Mouse (Mus musculus) MEL (cell line): ENCODE results near the gene Map2k5. TPM values are rescaled to one million over a fixed set of nuclear protein-coding genes. Genes with fewer than 3 reads are reported as not detected.

Experiments used
- DNase-seq: peaks from one replicate; pipeline ENCODE4 v3.0.0; 2011; ENCODE audit warnings: low read depth, low spot score
- H3K27ac ChIP-seq: 2 replicates; pipeline ENCODE4 v1.5.1; 2012; ENCODE audit warnings: low read depth, mild to moderate bottlenecking, control low read depth, low read length, moderate library complexity; ENCODE audit not compliant: control insufficient read depth
- H3K27me3 ChIP-seq, 2 experiments: fragments of 150-350 bp in 1 of 2; sonication (generic) in 1 of 2; 2 replicates each; pipeline ENCODE4 v1.6.1; 2012; ENCODE audit warnings: low read length in 2 of 2, mild to moderate bottlenecking in 2 of 2, improper control_type of control experiment in 1 of 2, moderate library complexity in 1 of 2; ENCODE audit not compliant: insufficient read depth in 2 of 2, control insufficient read depth in 1 of 2
- H3K36me3 ChIP-seq, 2 experiments: 2 replicates each; pipeline ENCODE4 v1.6.1; 2012 to 2014; ENCODE audit warnings: low read length in 2 of 2, improper control_type of control experiment in 1 of 2, inconsistent platforms in 1 of 2, mild to moderate bottlenecking in 1 of 2; ENCODE audit not compliant: insufficient read depth in 2 of 2, control insufficient read depth in 1 of 2
- H3K4me1 ChIP-seq, 2 experiments: fragments of 150-350 bp in 1 of 2; sonication (generic) in 1 of 2; 2 replicates each; pipeline ENCODE4 v1.6.1; 2012; ENCODE audit warnings: low read length in 2 of 2, improper control_type of control experiment in 1 of 2, mild to moderate bottlenecking in 1 of 2; ENCODE audit not compliant: insufficient read depth in 2 of 2, control insufficient read depth in 1 of 2
- H3K4me3 ChIP-seq, 2 experiments: fragments of 150-350 bp in 1 of 2; sonication (generic) in 1 of 2; 2 replicates each; pipeline ENCODE4 v1.5.1; 2012; ENCODE audit warnings: low read depth in 2 of 2, low read length in 2 of 2, mild to moderate bottlenecking in 2 of 2, moderate library complexity in 2 of 2, control low read depth in 1 of 2, improper control_type of control experiment in 1 of 2; ENCODE audit not compliant: control insufficient read depth in 1 of 2, insufficient read depth in 1 of 2
- H3K79me2 ChIP-seq: 2 replicates; pipeline ENCODE4 v1.6.1; 2012; ENCODE audit warnings: mild to moderate bottlenecking, low read length, moderate library complexity; ENCODE audit not compliant: control insufficient read depth, poor library complexity, insufficient read depth
- H3K9ac ChIP-seq: 2 replicates; pipeline ENCODE4 v1.6.1; 2012; ENCODE audit warnings: low read depth, mild to moderate bottlenecking, control low read depth, low read length, moderate library complexity; ENCODE audit not compliant: control insufficient read depth, poor library complexity, severe bottlenecking
- H3K9me3 ChIP-seq: fragments of 150-350 bp; sonication (generic); replicated peaks from 2 replicates; pipeline ENCODE4 v1.6.1; 2012; ENCODE audit warnings: mild to moderate bottlenecking, low read length, improper control_type of control experiment, moderate library complexity; ENCODE audit not compliant: insufficient read depth
- BHLHE40 ChIP-seq: IDR thresholded peaks from 2 replicates; pipeline ENCODE4 v1.6.1; 2012; ENCODE audit warnings: low read depth, mild to moderate bottlenecking, inconsistent platforms, low read length, improper control_type of control experiment, borderline replicate concordance
- CHD1 ChIP-seq: IDR thresholded peaks from 2 replicates; pipeline ENCODE4 v1.6.1; 2012; ENCODE audit warnings: low read depth, mild to moderate bottlenecking, inconsistent platforms, low read length, improper control_type of control experiment
- CHD2 ChIP-seq: IDR thresholded peaks from 2 replicates; pipeline ENCODE4 v1.6.1; 2011; ENCODE audit warnings: low read length, improper control_type of control experiment
- EP300 ChIP-seq, 2 experiments: IDR thresholded peaks; 2 replicates each; pipeline ENCODE4 v1.6.1; 2011; ENCODE audit warnings: improper control_type of control experiment in 2 of 2, low read length in 2 of 2, low read depth in 1 of 2, mild to moderate bottlenecking in 1 of 2
- GATA1 ChIP-seq: IDR thresholded peaks from 2 replicates; pipeline ENCODE4 v1.6.1; 2011; ENCODE audit warnings: low read depth, low read length, improper control_type of control experiment
- HCFC1 ChIP-seq: IDR thresholded peaks from 2 replicates; pipeline ENCODE4 v1.6.1; 2012; ENCODE audit warnings: low read depth, mild to moderate bottlenecking, inconsistent platforms, low read length, improper control_type of control experiment, moderate library complexity
- JUND ChIP-seq: IDR thresholded peaks from 2 replicates; pipeline ENCODE4 v1.6.1; 2011; ENCODE audit warnings: low read depth, mild to moderate bottlenecking, improper control_type of control experiment, low read length
- MAX ChIP-seq: IDR thresholded peaks from 2 replicates; pipeline ENCODE4 v1.6.1; 2011; ENCODE audit warnings: low read length, improper control_type of control experiment
- MEF2A ChIP-seq: IDR thresholded peaks from 2 replicates; pipeline ENCODE4 v1.6.1; 2014; ENCODE audit warnings: low read depth, mild to moderate bottlenecking, inconsistent platforms, low read length, improper control_type of control experiment; ENCODE audit not compliant: poor library complexity, insufficient replicate concordance, severe bottlenecking; ENCODE audit errors: extremely low read depth
- MYC ChIP-seq: IDR thresholded peaks from 2 replicates; pipeline ENCODE4 v1.6.1; 2011; ENCODE audit warnings: low read depth, mild to moderate bottlenecking, low read length, improper control_type of control experiment, moderate library complexity
- POLR2AphosphoS5 ChIP-seq: IDR thresholded peaks from 2 replicates; pipeline ENCODE4 v1.6.1; 2012; ENCODE audit warnings: low read depth, borderline replicate concordance, mild to moderate bottlenecking, inconsistent platforms, low read length, moderate library complexity, mixed read lengths
- TAL1 ChIP-seq: IDR thresholded peaks from 2 replicates; pipeline ENCODE4 v1.6.1; 2012; ENCODE audit warnings: mild to moderate bottlenecking, inconsistent platforms, low read length, moderate library complexity, mixed read lengths
- TBP ChIP-seq: IDR thresholded peaks from 2 replicates; pipeline ENCODE4 v1.8.0; 2011; ENCODE audit warnings: low read depth, low read length, improper control_type of control experiment
- TCF12 ChIP-seq: IDR thresholded peaks from 2 replicates; pipeline ENCODE4 v1.6.1; 2014; ENCODE audit warnings: low read depth, mild to moderate bottlenecking, inconsistent platforms, low read length, improper control_type of control experiment, moderate library complexity
- ZKSCAN1 ChIP-seq: IDR thresholded peaks from 2 replicates; pipeline ENCODE4 v1.6.1; 2012; ENCODE audit warnings: low read depth, mild to moderate bottlenecking, inconsistent platforms, low read length, improper control_type of control experiment, moderate library complexity
- ZMIZ1 ChIP-seq: IDR thresholded peaks from 2 replicates; pipeline ENCODE4 v1.6.1; 2012; ENCODE audit warnings: low read depth, mild to moderate bottlenecking, inconsistent platforms, low read length, improper control_type of control experiment, moderate library complexity
- polyA plus RNA-seq, 2 experiments: library from polyadenylated mRNA; stranded (reverse) in 1 of 2; unstranded in 1 of 2; fragments of >175 nt in 1 of 2; fragments of >200 nt in 1 of 2; gene quantifications; 2 replicates each; pipeline versions ENCODE4 v1.2.1 to v1.2.4; 2012; ENCODE audit warnings: low replicate concordance in 2 of 2, low read depth in 1 of 2; ENCODE audit not compliant: insufficient read length in 2 of 2, insufficient read depth in 1 of 2, missing spikeins in 1 of 2
- total RNA-seq: library from RNA; depleted of rRNA; stranded (reverse); fragments of 300-350 nt; gene quantifications from 2 replicates; pipeline ENCODE4 v1.2.3, GENCODE M21; 2012

Map2k5 gene
- total and polyA plus RNA-seq, 3 experiments = 9.6 to 29.1 TPM; not detected in 1

- no peak for DNase-seq
- Histone ChIP-seq H3K79me2 (no peaks in the 10 kb centered on the region), H3K27ac (no peak overlapping the region), H3K4me1 (no peaks in the 10 kb centered on the region), H3K36me3 (no peaks in the 10 kb centered on the region), H3K9ac (no peak overlapping the region), H3K9me3 (no peaks in the 10 kb centered on the region), H3K4me3 (no peak overlapping the region), H3K27me3 (no peaks in the 10 kb centered on the region; a peak in 1 of 4 replicates)
- TF ChIP-seq MYC (no peak), JUND (no peak), CHD2 (no peak), MAX (no peak), ZKSCAN1 (no peak), EP300 (IDR thresholded peaks at IDR 0.05; ENCODE audit: low read depth in 1 of 2, low read length in 2 of 2) (no peak), TBP (no peak), CHD1 (no peak), MEF2A (no peak), HCFC1 (no peak)
Measured at GRCm38 (mm10) chr9:63143641-63144501, 233.8 kb downstream of the Map2k5 start.

- no peak overlapping the region for H3K27ac ChIP-seq
- H3K27me3 ChIP-seq = no peaks in the 10 kb centered on the region; a peak in 1 of 4 replicates
- no peaks in the 10 kb centered on the region for H3K9me3 ChIP-seq
- no peaks in the 10 kb centered on the region for H3K4me1 ChIP-seq
- H3K79me2 ChIP-seq = no peaks in the 10 kb centered on the region
- no peak for DNase-seq
- TF ChIP-seq MYC = no peak
- TF ChIP-seq POLR2AphosphoS5 = no peak
- TF ChIP-seq TCF12 = no peak
- TF ChIP-seq BHLHE40 = no peak
- no peak for TF ChIP-seq ZMIZ1
- no peak for TF ChIP-seq TAL1
- no peak for TF ChIP-seq GATA1
- no peak for TF ChIP-seq EP300 (IDR thresholded peaks at IDR 0.05; ENCODE audit: low read depth in 1 of 2, low read length in 2 of 2)
- no peak overlapping the region for H3K9ac ChIP-seq
- no peaks in the 10 kb centered on the region for H3K36me3 ChIP-seq
- H3K4me3 ChIP-seq = no peak overlapping the region
Measured at GRCm38 (mm10) chr9:63143227-63143626, 234.5 kb downstream of the Map2k5 start.
